Mouse (Mus musculus) lung, postnatal 0 days (tissue): ENCODE data around the gene Epo.

Experiments
- CTCF ChIP-seq: IDR thresholded peaks from 2 replicates; pipeline ENCODE4 v1.5.1; 2016; ENCODE audit warnings: antibody characterized with exemption, mild to moderate bottlenecking
- EP300 ChIP-seq: IDR thresholded peaks from 2 replicates; pipeline ENCODE4 v1.6.1; 2016; ENCODE audit warnings: antibody characterized with exemption, mild to moderate bottlenecking, control low read depth

DNA sequence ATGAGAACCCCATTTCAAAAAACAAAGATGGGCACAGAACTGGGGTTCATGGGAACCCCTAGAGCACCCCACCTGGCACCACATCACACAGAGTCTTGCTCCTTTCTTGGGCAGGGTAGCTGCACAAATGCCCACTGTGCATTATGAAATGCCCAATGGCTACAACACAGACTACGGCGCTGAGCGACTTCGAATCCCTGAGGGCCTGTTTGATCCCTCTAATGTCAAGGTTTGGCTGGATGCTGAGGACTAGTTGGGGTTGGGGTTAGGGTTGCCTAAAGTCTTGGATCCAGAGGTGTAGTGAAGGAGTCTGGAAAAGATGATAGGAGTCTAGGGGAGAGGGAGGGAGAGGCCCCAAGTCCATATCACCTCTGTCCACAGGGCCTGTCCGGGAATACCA, 33.4 kb upstream of the Epo start:
- TF ChIP-seq CTCF (no peak), EP300 (no peak)
